Mouse (Mus musculus): ENCODE data around the gene Adora2a.

DNA sequence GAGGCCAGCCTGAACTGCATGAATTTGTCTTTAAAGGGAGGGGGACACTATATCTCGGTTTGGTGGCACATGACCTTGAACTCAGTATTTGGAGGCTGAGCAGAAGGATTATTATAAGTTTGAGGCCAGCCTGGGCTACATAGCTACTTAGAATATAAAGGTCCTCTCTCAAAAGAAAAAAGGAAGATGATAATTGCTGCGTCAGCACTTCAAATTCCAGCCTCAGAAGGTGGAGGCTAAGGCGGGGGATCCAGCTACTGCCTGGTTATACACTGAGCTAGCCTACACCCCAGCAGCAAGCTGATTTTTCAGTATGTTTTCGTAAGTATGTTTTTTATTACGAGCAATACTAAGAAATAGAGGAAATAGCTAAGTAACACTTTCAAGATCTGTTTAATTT is 26.0 kb upstream of the Adora2a start:
- TF ChIP-seq CTCF (IDR thresholded peaks at IDR 0.05; ENCODE audit: extremely low read depth, insufficient read depth, insufficient read length, insufficient replicate concordance) (no peak), POLR2A (IDR thresholded peaks at IDR 0.05; ENCODE audit: low read depth, low read length) (no peak)

Data from spleen, adult 2 months (tissue).